Mouse (Mus musculus) left cerebral cortex, adult 2 months (tissue): ENCODE data around the gene Syne1. TPM values are rescaled to one million over a fixed set of nuclear protein-coding genes. Genes with fewer than 3 reads are reported as not detected.

Source experiments
- DNase-seq, 2 experiments: peaks; one replicate each; pipeline ENCODE4 v3.0.0; 2021 to 2022; ENCODE audit warnings: low spot score in 2 of 2, mixed read lengths in 1 of 2; ENCODE audit errors: extremely low spot score in 1 of 2
- H3K27ac ChIP-seq: fragments of 200-600 bp; 2 replicates; pipeline ENCODE4 v1.8.1; 2022
- H3K4me3 ChIP-seq: fragments of 200-600 bp; 2 replicates; pipeline ENCODE4 v1.8.1; 2022
- CTCF ChIP-seq: fragments of 200-600 bp; IDR thresholded peaks from 2 replicates; pipeline ENCODE4 v1.8.1; 2022; ENCODE audit warnings: antibody characterized with exemption, mild to moderate bottlenecking, moderate library complexity
- intact Hi-C: fragments of 180-260 bp; cut with DNase I; formaldehyde crosslinking; loops from one replicate; pipeline ENCODE4 v1.15.1; 2025
- total RNA-seq, 2 experiments: library from RNA; stranded (reverse); gene quantifications; 2 replicates each; pipeline ENCODE4 v1.2.3; 2021

Gene Syne1
- total RNA-seq, 2 experiments from 2014 or later = 430 to 445 TPM

DNA sequence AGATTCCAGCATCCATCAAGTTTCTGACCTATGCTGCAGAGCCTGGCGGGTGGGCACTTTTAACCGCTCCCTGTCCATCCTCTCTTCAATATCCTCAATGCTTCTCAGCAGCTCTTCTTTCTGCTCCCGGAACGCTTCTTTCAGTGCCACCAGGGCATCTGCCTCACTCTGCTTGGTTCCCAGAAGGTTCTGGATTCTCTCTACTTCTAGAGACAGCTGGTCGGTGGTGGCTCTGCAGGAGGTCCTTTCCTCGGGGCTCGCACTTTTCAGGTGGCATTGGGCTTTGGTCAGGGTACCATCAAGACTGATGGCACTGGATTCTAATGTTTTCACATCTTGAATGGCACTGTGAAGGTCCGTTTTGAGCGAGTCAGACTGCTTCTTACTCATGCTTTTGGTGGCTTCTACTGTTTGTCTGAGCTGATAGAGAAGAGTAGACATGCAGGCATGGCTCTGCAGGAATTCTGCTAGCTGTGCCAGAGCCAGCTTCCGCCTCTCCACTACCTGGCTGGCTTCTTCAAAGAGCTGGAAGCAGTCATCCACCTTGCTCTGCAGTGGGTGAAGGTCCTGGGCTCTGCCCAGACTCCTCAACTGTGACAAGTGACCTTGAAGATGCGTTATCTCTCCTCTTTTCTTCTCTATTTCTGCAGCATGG lies 227.4 kb downstream of the Syne1 start:
- H3K27ac ChIP-seq = no peak overlapping the region
- no peak overlapping the region for H3K4me3 ChIP-seq
- TF ChIP-seq CTCF = no peak
- intact Hi-C loops = no loop called here
- DNase-seq = no peak

DNA sequence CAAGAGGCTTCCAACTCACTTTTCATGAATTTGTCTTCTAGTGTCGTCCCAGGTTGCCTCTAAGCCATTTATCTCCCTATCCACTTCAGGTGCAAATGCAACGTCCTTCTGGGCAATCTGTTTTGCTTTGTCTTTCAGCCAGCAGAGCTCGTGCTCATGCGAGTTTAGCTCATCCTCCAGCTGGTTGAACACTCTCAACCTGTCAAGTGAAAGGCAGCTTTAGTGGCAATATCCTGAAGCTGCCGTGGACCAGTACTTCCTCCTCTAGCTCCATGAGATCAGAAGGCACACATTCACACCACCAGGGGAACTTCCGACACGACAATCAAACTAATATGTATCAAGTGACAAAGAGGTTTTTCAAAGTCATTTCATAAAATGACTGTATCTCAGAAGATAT lies 228.7 kb downstream of the Syne1 start:
- H3K4me3 ChIP-seq = no peak overlapping the region
- no peak; the same call in 1 of the 2 replicates for TF ChIP-seq CTCF
- intact Hi-C loops = no loop called here
- DNase-seq = no peak
- H3K27ac ChIP-seq = no peak overlapping the region

DNA sequence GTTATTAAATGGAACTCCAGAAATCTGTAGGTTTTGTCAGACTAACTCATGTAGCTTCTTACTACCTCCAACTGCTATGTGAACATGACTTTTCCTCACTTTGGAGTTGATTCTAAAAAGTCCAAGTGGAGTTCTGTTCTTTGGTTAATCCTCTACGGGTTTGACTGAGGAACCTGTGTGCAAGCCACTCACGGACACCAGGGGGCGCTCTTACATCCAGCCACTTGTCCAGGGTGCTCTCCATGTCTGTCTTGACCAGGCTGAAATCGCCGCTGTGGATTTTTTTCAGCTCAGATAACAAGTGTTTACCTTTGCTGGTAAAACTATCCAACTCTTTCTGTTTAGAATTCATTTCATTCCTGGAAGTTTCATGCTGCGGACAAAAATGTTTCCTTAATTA lies 233.7 kb downstream of the Syne1 start:
- intact Hi-C loops = loop anchor here (1.0 to 5.0 kb wide), 2 partner anchors 240 to 317 kb away; no protein-coding TSS in a partner anchor
- peak; percentile 97 for TF ChIP-seq CTCF
- peak; percentile 71 to 75 for DNase-seq
- Histone ChIP-seq H3K4me3 (no peak overlapping the region), H3K27ac (no peak overlapping the region)

- Histone ChIP-seq H3K4me3 (no peak overlapping the region), H3K27ac (no peak overlapping the region)
- no peak for TF ChIP-seq CTCF
- DNase-seq = no peak
- intact Hi-C loops = no loop called here
Observed at GRCm38 (mm10) chr10:5312437-5312836, 238.8 kb downstream of the Syne1 start.

- DNase-seq = no peak
- no peak for TF ChIP-seq CTCF
- no peak overlapping the region for H3K4me3 ChIP-seq
- intact Hi-C loops = no loop called here
- H3K27ac ChIP-seq = no peak overlapping the region; the same call in 1 of the 2 replicates
Observed at GRCm38 (mm10) chr10:5309961-5310713, 241.1 kb downstream of the Syne1 start.

DNA sequence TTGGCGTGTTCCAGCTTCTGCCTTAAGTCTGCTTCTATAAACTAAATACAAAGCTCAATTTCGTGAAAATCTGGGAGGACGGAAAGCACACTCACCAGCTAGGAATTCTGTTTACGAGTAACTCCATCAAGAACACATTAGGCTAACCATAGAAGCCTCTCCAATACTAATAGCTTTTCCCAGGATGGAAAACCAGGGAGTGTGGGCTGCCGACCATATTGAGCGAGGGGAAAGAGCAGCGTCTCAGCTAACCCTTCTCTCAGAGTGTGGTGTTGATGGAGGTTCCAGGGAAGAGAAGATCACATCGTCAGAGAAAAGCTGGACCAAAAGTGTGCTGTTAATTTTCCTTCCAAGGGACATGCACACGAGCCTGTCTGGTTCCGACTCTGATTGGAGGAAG lies 241.9 kb downstream of the Syne1 start:
- no peak overlapping the region for H3K4me3 ChIP-seq
- TF ChIP-seq CTCF = no peak
- no peak overlapping the region for H3K27ac ChIP-seq
- intact Hi-C loops = no loop called here
- DNase-seq = no peak

GRCm38 (mm10) chr10:5305555-5305954 lies 245.7 kb downstream of the Syne1 start:
- DNase-seq = no peak
- peak; percentile 13 for TF ChIP-seq CTCF
- H3K4me3 ChIP-seq = no peak overlapping the region
- intact Hi-C loops = no loop called here
- H3K27ac ChIP-seq = no peak overlapping the region

- DNase-seq = no peak
- Histone ChIP-seq H3K27ac (no peak overlapping the region), H3K4me3 (no peak overlapping the region)
- TF ChIP-seq CTCF = no peak
- intact Hi-C loops = no loop called here
Observed at GRCm38 (mm10) chr10:5295291-5295891, 255.9 kb downstream of the Syne1 start.

GRCm38 (mm10) chr10:5289575-5289909 lies 261.7 kb downstream of the Syne1 start:
- H3K27ac ChIP-seq = peak overlapping the region; percentile 76

GRCm38 (mm10) chr10:5288716-5289574 lies 262.3 kb downstream of the Syne1 start:
- intact Hi-C loops = no loop called here
- Histone ChIP-seq H3K27ac (peak overlapping the region; percentile 76), H3K4me3 (no peak overlapping the region)
- peak; percentile 53 to 62 for DNase-seq
- TF ChIP-seq CTCF = peak; percentile 34

More at GRCm38 (mm10) chr10:5289575-5289909, 261.7 kb downstream of the Syne1 start:
- no peak for DNase-seq
- intact Hi-C loops = no loop called here
- no peak overlapping the region for H3K4me3 ChIP-seq
- TF ChIP-seq CTCF = no peak

- Histone ChIP-seq H3K4me3 (no peak overlapping the region), H3K27ac (no peak overlapping the region)
- intact Hi-C loops = no loop called here
- no peak for DNase-seq
- no peak for TF ChIP-seq CTCF
Observed at GRCm38 (mm10) chr10:5288262-5288661, 263.0 kb downstream of the Syne1 start.

GRCm38 (mm10) chr10:5275769-5276168 lies 275.5 kb downstream of the Syne1 start:
- TF ChIP-seq CTCF = no peak
- no peak for DNase-seq
- intact Hi-C loops = no loop called here
- Histone ChIP-seq H3K27ac (no peak overlapping the region), H3K4me3 (no peak overlapping the region)
